8 mouse cellular contexts compared by ENCODE assay signal in the genomic region with DNA sequence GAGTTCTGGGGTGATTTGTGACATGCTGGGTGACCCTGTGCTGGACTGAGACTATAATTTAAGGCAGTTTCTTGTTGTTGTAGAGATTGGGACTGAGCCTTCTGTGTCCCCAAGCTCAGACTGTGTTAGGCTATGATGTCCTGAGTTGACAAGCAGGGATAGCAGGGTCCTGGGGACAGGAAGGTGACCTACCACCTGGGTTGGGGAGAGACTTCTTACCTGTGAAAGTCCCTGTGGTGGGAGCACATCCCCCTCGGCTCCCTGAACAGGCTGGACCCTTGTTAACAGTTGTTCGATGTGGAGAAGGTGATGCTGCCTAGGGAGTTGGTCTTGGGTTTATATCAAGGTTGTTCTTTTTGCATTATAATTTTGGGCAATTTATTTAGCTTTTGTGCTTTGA. TPM values are rescaled to one million over a fixed set of nuclear protein-coding genes. Genes with fewer than 3 reads are reported as not detected.
A peak's percentile ranks its signal among the peaks of the same experiment; 100 is the strongest.
DNase-seq lines count a peak whose midpoint lies in the region; ATAC-seq and TF ChIP-seq lines count a peak whose summit lies in the region.

No protein-coding gene starts in this region.

- no peak for DNase-seq in lung, embryonic 14.5 days
- DNase-seq in lung, postnatal 10 days: no peak
- no peak for DNase-seq in limb, embryonic 10.5 days (ENCODE audit: low spot score)
- DNase-seq in right cerebral cortex, postnatal 36 days (ENCODE audit: low spot score in 2 of 2): no peak
- DNase-seq in gastrocnemius, postnatal 36 days: no peak
- DNase-seq in cerebellum, postnatal 10 days: no peak

- intact Hi-C loops in gastrocnemius, postnatal 36 days (cut with DNase I): no loop called here

- peak overlapping the region; percentile 13; the same call in 1 of the 2 replicates for H3K9ac ChIP-seq in lung, embryonic 14.5 days
- no peak overlapping the region for H3K9ac ChIP-seq in forebrain, embryonic 12.5 days
- 0 out of 2 replicates have a peak overlapping the region, but pooled peaks have one; percentile 10 for H3K9ac ChIP-seq in neural tube, embryonic 15.5 days (replicated peaks)

- no peaks in the 10 kb centered on the region for H3K27me3 ChIP-seq in lung, embryonic 14.5 days (ENCODE audit: insufficient read depth, low read length)
- no peaks in the 10 kb centered on the region for H3K27me3 ChIP-seq in forebrain, embryonic 12.5 days
- no peaks in the 10 kb centered on the region for H3K27me3 ChIP-seq in limb, embryonic 10.5 days (ENCODE audit: low read depth, poor library complexity, severe bottlenecking)
- no peaks in the 10 kb centered on the region for H3K27me3 ChIP-seq in neural tube, embryonic 15.5 days (replicated peaks)

- H3K36me3 ChIP-seq in lung, embryonic 14.5 days (ENCODE audit: insufficient read depth): peaks cover 52% of the 10 kb centered on the region
- H3K36me3 ChIP-seq in forebrain, embryonic 12.5 days (replicated peaks): peaks cover 57% of the 10 kb centered on the region
- H3K36me3 ChIP-seq in limb, embryonic 10.5 days: peaks cover 62% of the 10 kb centered on the region
- peaks cover 52% of the 10 kb centered on the region for H3K36me3 ChIP-seq in neural tube, embryonic 15.5 days

- H3K4me3 ChIP-seq in lung, embryonic 14.5 days (ENCODE audit: low read depth, low read length): peak overlapping the region; percentile 67
- peak overlapping the region; percentile 80 for H3K4me3 ChIP-seq in forebrain, embryonic 12.5 days (replicated peaks)
- H3K4me3 ChIP-seq in limb, embryonic 10.5 days: peak overlapping the region; percentile 95
- H3K4me3 ChIP-seq in neural tube, embryonic 15.5 days (replicated peaks): peak overlapping the region; percentile 84

- ATAC-seq in lung, embryonic 14.5 days (ENCODE audit: insufficient read depth): no peak
- no peak for ATAC-seq in forebrain, embryonic 12.5 days (ENCODE audit: low FRiP score)
- ATAC-seq in neural tube, embryonic 15.5 days (ENCODE audit: low FRiP score): no peak

- H3K27ac ChIP-seq in lung, embryonic 14.5 days (ENCODE audit: low read depth): no peak overlapping the region
- no peak overlapping the region for H3K27ac ChIP-seq in forebrain, embryonic 12.5 days
- no peak overlapping the region for H3K27ac ChIP-seq in limb, embryonic 10.5 days
- no peak overlapping the region for H3K27ac ChIP-seq in neural tube, embryonic 15.5 days (replicated peaks)

- TF ChIP-seq CTCF in lung, embryonic 14.5 days (IDR thresholded peaks at IDR 0.05; ENCODE audit: low read depth): no peak

- H3K9me3 ChIP-seq in lung, embryonic 14.5 days (ENCODE audit: low read depth, low read length): no peaks in the 10 kb centered on the region
- no peaks in the 10 kb centered on the region for H3K9me3 ChIP-seq in forebrain, embryonic 12.5 days
- no peaks in the 10 kb centered on the region for H3K9me3 ChIP-seq in limb, embryonic 10.5 days (replicated peaks)
- H3K9me3 ChIP-seq in neural tube, embryonic 15.5 days (replicated peaks): no peaks in the 10 kb centered on the region

- H3K4me1 ChIP-seq in lung, embryonic 14.5 days (ENCODE audit: insufficient read depth): peaks cover 17% of the 10 kb centered on the region
- peaks cover 49% of the 10 kb centered on the region for H3K4me1 ChIP-seq in forebrain, embryonic 12.5 days
- H3K4me1 ChIP-seq in limb, embryonic 10.5 days: peaks cover 50% of the 10 kb centered on the region
- H3K4me1 ChIP-seq in neural tube, embryonic 15.5 days: peaks cover 62% of the 10 kb centered on the region

- peak overlapping the region; percentile 76 for H3K4me2 ChIP-seq in lung, embryonic 14.5 days
- H3K4me2 ChIP-seq in forebrain, embryonic 12.5 days: peak overlapping the region; percentile 87
- H3K4me2 ChIP-seq in neural tube, embryonic 15.5 days: peak overlapping the region; percentile 79

- WGBS in lung, embryonic 14.5 days: 87% methylated on average over 2 of the region's 2 CpGs
- WGBS in forebrain, embryonic 12.5 days: 94% methylated on average over 2 of the region's 2 CpGs
- 87% methylated on average over 2 of the region's 2 CpGs for WGBS in limb, embryonic 10.5 days
- WGBS in neural tube, embryonic 15.5 days: 94% methylated on average over 2 of the region's 2 CpGs

RNA-seq across cellular contexts. Expression of a gene that starts 2.1 kb away (rescaled TPM):
- 36.2 and 40.8 TPM in 2 replicates for polyA plus RNA-seq in lung, embryonic 14.5 days (2014; fragmentation: Nextera tagmentation; extraction: Ambion mirVana)
- polyA plus RNA-seq in forebrain, embryonic 12.5 days (2016; fragmentation: Nextera tagmentation; extraction: Ambion mirVana): 45.2 and 46.6 TPM in 2 replicates
- polyA plus RNA-seq in limb, embryonic 10.5 days (2016; fragmentation: Nextera tagmentation; extraction: Ambion mirVana): 65.2 and 70.6 TPM in 2 replicates
- 22.6 and 25.1 TPM in 2 replicates for polyA plus RNA-seq in neural tube, embryonic 15.5 days (2015; fragmentation: Nextera tagmentation; extraction: Ambion mirVana)
- total RNA-seq in gastrocnemius, postnatal 36 days (2021): 1 to 10 TPM; 3.3 to 4.6 TPM

RNA-seq across cellular contexts. Expression of a gene that starts 6.9 kb away (rescaled TPM):
- 41.1 and 42.8 TPM in 2 replicates for polyA plus RNA-seq in lung, embryonic 14.5 days (2014; fragmentation: Nextera tagmentation; extraction: Ambion mirVana)
- 91.3 and 99.1 TPM in 2 replicates for polyA plus RNA-seq in forebrain, embryonic 12.5 days (2016; fragmentation: Nextera tagmentation; extraction: Ambion mirVana)
- 101 and 106 TPM in 2 replicates for polyA plus RNA-seq in limb, embryonic 10.5 days (2016; fragmentation: Nextera tagmentation; extraction: Ambion mirVana)
- polyA plus RNA-seq in neural tube, embryonic 15.5 days (2015; fragmentation: Nextera tagmentation; extraction: Ambion mirVana): 53.5 and 57.8 TPM in 2 replicates
- 10 to 100 TPM; 12.6 to 16.5 TPM for total RNA-seq in gastrocnemius, postnatal 36 days (2021)

RNA-seq across cellular contexts. Expression of a gene that starts 11.5 kb away (rescaled TPM):
- 444 and 455 TPM in 2 replicates for polyA plus RNA-seq in lung, embryonic 14.5 days (2014; fragmentation: Nextera tagmentation; extraction: Ambion mirVana)
- 527 and 539 TPM in 2 replicates for polyA plus RNA-seq in forebrain, embryonic 12.5 days (2016; fragmentation: Nextera tagmentation; extraction: Ambion mirVana)
- polyA plus RNA-seq in limb, embryonic 10.5 days (2016; fragmentation: Nextera tagmentation; extraction: Ambion mirVana): 280 and 332 TPM in 2 replicates
- 549 and 565 TPM in 2 replicates for polyA plus RNA-seq in neural tube, embryonic 15.5 days (2015; fragmentation: Nextera tagmentation; extraction: Ambion mirVana)
- total RNA-seq in gastrocnemius, postnatal 36 days (2021): 100 to 1,000 TPM; 142 to 178 TPM

RNA-seq across cellular contexts. Expression of a gene that starts 12.7 kb away (rescaled TPM):
- polyA plus RNA-seq in lung, embryonic 14.5 days (2014; fragmentation: Nextera tagmentation; extraction: Ambion mirVana): 57.6 and 58.9 TPM in 2 replicates
- 43.5 and 48.4 TPM in 2 replicates for polyA plus RNA-seq in forebrain, embryonic 12.5 days (2016; fragmentation: Nextera tagmentation; extraction: Ambion mirVana)
- 36.4 and 52.1 TPM in 2 replicates for polyA plus RNA-seq in limb, embryonic 10.5 days (2016; fragmentation: Nextera tagmentation; extraction: Ambion mirVana)
- polyA plus RNA-seq in neural tube, embryonic 15.5 days (2015; fragmentation: Nextera tagmentation; extraction: Ambion mirVana): 61.7 and 65.7 TPM in 2 replicates
- total RNA-seq in gastrocnemius, postnatal 36 days (2021): 100 to 1,000 TPM; 320 to 384 TPM

RNA-seq across cellular contexts. Expression of a gene that starts 14.3 kb away (rescaled TPM):
- 5.9 and 7.4 TPM in 2 replicates for polyA plus RNA-seq in lung, embryonic 14.5 days (2014; fragmentation: Nextera tagmentation; extraction: Ambion mirVana)
- 20.3 and 24.9 TPM in 2 replicates for polyA plus RNA-seq in forebrain, embryonic 12.5 days (2016; fragmentation: Nextera tagmentation; extraction: Ambion mirVana)
- 8.8 and 12.9 TPM in 2 replicates for polyA plus RNA-seq in limb, embryonic 10.5 days (2016; fragmentation: Nextera tagmentation; extraction: Ambion mirVana)
- polyA plus RNA-seq in neural tube, embryonic 15.5 days (2015; fragmentation: Nextera tagmentation; extraction: Ambion mirVana): 20.1 and 24.7 TPM in 2 replicates
- total RNA-seq in gastrocnemius, postnatal 36 days (2021): 1 to 10 TPM; 4.9 to 6.5 TPM
